Mouse (Mus musculus): ENCODE data around the gene Sec61b. TPM values are rescaled to one million over a fixed set of nuclear protein-coding genes. Genes with fewer than 3 reads are reported as not detected.

Sec61b gene
- polyA plus RNA-seq, 1 experiment from 2014 or later = 468 TPM

- Histone ChIP-seq H3K4me1 (ENCODE audit: control insufficient read depth, insufficient read depth, low read length) (no peaks in the 10 kb centered on the region), H3K36me3 (ENCODE audit: control insufficient read depth, insufficient read depth, low read length) (no peaks in the 10 kb centered on the region), H3K27me3 (ENCODE audit: control insufficient read depth, insufficient read depth, low read length) (no peaks in the 10 kb centered on the region), H3K9me3 (ENCODE audit: control insufficient read depth, low read length) (no peaks in the 10 kb centered on the region), H3K9ac (ENCODE audit: low read length) (no peak overlapping the region), H3K4me3 (ENCODE audit: low read depth, low read length) (no peak overlapping the region), H3K27ac (replicated peaks; ENCODE audit: low read depth, low read length) (no peak overlapping the region), H3K4me2 (ENCODE audit: low read depth, severe bottlenecking) (no peak overlapping the region)
- DNase-seq (ENCODE audit: low spot score) (peak; percentile 36), ATAC-seq (ENCODE audit: insufficient number of reproducible peaks, low FRiP score, low TSS enrichment, low read depth) (no peak)
- 88% methylated on average over 6 of the region's 6 CpGs for WGBS
These were observed 47.6 kb downstream of the Sec61b start for GRCm38 (mm10) chr4:47521884-47522605.

- Histone ChIP-seq H3K4me1 (ENCODE audit: control insufficient read depth, insufficient read depth, low read length) (no peaks in the 10 kb centered on the region), H3K9ac (ENCODE audit: low read length) (no peak overlapping the region), H3K27ac (replicated peaks; ENCODE audit: low read depth, low read length) (no peak overlapping the region), H3K9me3 (ENCODE audit: control insufficient read depth, low read length) (no peaks in the 10 kb centered on the region), H3K4me3 (ENCODE audit: low read depth, low read length) (no peak overlapping the region), H3K36me3 (ENCODE audit: control insufficient read depth, insufficient read depth, low read length) (no peaks in the 10 kb centered on the region), H3K27me3 (ENCODE audit: control insufficient read depth, insufficient read depth, low read length) (no peaks in the 10 kb centered on the region), H3K4me2 (ENCODE audit: low read depth, severe bottlenecking) (no peak overlapping the region)
- no peak for ATAC-seq (ENCODE audit: insufficient number of reproducible peaks, low FRiP score, low TSS enrichment, low read depth)
- WGBS = 94% methylated on average over 4 of the region's 4 CpGs
- no peak for DNase-seq (ENCODE audit: low spot score)
These were observed 55.4 kb downstream of the Sec61b start for GRCm38 (mm10) chr4:47529866-47530265.

Other genes starting within 250 kb of the Sec61b start
- 85.5 and 95.3 TPM in 2 replicates for gene Tgfbr1, start 121.4 kb upstream of the Sec61b start, polyA plus RNA-seq (2014; fragmentation: Nextera tagmentation; extraction: Ambion mirVana)
- gene Alg2, start 325 bp upstream of the Sec61b start, polyA plus RNA-seq (2014; fragmentation: Nextera tagmentation; extraction: Ambion mirVana) = 92.2 and 98.7 TPM in 2 replicates